ENCODE assay signal across 13 mouse cellular contexts in genomic region chr12:57684967-57685423, GRCm38 (mm10).
DNase-seq lines count a peak whose midpoint lies in the region; ATAC-seq and TF ChIP-seq lines count a peak whose summit lies in the region.
"Had no signal": no experiment of that assay in that cellular context is flagged by ENCODE, and none has a peak within 500 bp of the region (broad histone marks: within the 10 kb centered on the region; RNA-seq: fewer than 3 reads in every experiment).

No protein-coding gene starts in this region.

- H3K4me2 ChIP-seq in hindbrain, embryonic 12.5 days (replicated peaks) = no peak overlapping the region
- H3K4me2 ChIP-seq in hindbrain, embryonic 13.5 days = no peak overlapping the region
- no peak overlapping the region for H3K4me2 ChIP-seq in midbrain, embryonic 12.5 days (replicated peaks)
- H3K4me2 ChIP-seq in midbrain, postnatal 0 days (ENCODE audit: low read depth, low read length, poor library complexity, severe bottlenecking) = no peak overlapping the region
- no peak overlapping the region for H3K4me2 ChIP-seq in embryonic facial prominence, embryonic 14.5 days (ENCODE audit: low read depth, low read length)
- no peak overlapping the region for H3K4me2 ChIP-seq in stomach, embryonic 15.5 days
- H3K4me2 ChIP-seq: heart, embryonic 11.5 days; neural tube, embryonic 12.5 days had no signal

- DNase-seq in midbrain, postnatal 0 days (ENCODE audit: low spot score) = no peak
- DNase-seq in embryonic facial prominence, embryonic 14.5 days (ENCODE audit: low spot score) = peak; percentile 53
- no peak for DNase-seq in left cerebral cortex, adult 18-20 months (ENCODE audit: low spot score in 2 of 2)
- DNase-seq: cerebellum, adult 9-11 months; right cerebral cortex, postnatal 25 days; thymus, postnatal 36 days had no signal

- no peak overlapping the region for H3K4me3 ChIP-seq in hindbrain, embryonic 12.5 days
- no peak overlapping the region for H3K4me3 ChIP-seq in hindbrain, embryonic 13.5 days
- H3K4me3 ChIP-seq in midbrain, embryonic 12.5 days = no peak overlapping the region
- H3K4me3 ChIP-seq in midbrain, postnatal 0 days (ENCODE audit: low read depth, low read length) = no peak overlapping the region
- H3K4me3 ChIP-seq in embryonic facial prominence, embryonic 14.5 days (ENCODE audit: low read depth, low read length) = no peak overlapping the region
- H3K4me3 ChIP-seq in stomach, embryonic 15.5 days (replicated peaks) = no peak overlapping the region
- H3K4me3 ChIP-seq: neural tube, embryonic 12.5 days had no signal

- TF ChIP-seq CTCF in midbrain, postnatal 0 days (IDR thresholded peaks at IDR 0.05) = no peak

- H3K27me3 ChIP-seq in hindbrain, embryonic 12.5 days = no peaks in the 10 kb centered on the region
- no peaks in the 10 kb centered on the region for H3K27me3 ChIP-seq in hindbrain, embryonic 13.5 days
- no peaks in the 10 kb centered on the region for H3K27me3 ChIP-seq in midbrain, embryonic 12.5 days
- H3K27me3 ChIP-seq in midbrain, postnatal 0 days (ENCODE audit: insufficient read depth, low read length) = no peaks in the 10 kb centered on the region
- no peaks in the 10 kb centered on the region for H3K27me3 ChIP-seq in embryonic facial prominence, embryonic 14.5 days (replicated peaks; ENCODE audit: control insufficient read depth, insufficient read depth, low read length)
- H3K27me3 ChIP-seq in stomach, embryonic 15.5 days (replicated peaks) = no peaks in the 10 kb centered on the region
- H3K27me3 ChIP-seq: neural tube, embryonic 12.5 days had no signal

- peak; percentile 66; the same call in 1 of the 2 replicates for ATAC-seq in hindbrain, embryonic 12.5 days (ENCODE audit: low FRiP score)
- ATAC-seq in hindbrain, embryonic 13.5 days (ENCODE audit: low FRiP score) = no peak
- 0 out of 2 replicates have a peak, but pooled peaks have one; percentile 27 for ATAC-seq in midbrain, embryonic 12.5 days (ENCODE audit: low FRiP score, low read depth)
- ATAC-seq in midbrain, postnatal 0 days (ENCODE audit: low FRiP score) = no peak; the same call in 1 of the 2 replicates
- peak; percentile 88 for ATAC-seq in embryonic facial prominence, embryonic 14.5 days (ENCODE audit: low read depth)
- ATAC-seq in stomach, embryonic 15.5 days (ENCODE audit: insufficient read depth, low FRiP score, low read depth) = peak; percentile 66; the same call in 1 of the 2 replicates
- ATAC-seq: lung, postnatal 0 days had no signal

- H3K36me3 ChIP-seq in hindbrain, embryonic 12.5 days = no peaks in the 10 kb centered on the region
- H3K36me3 ChIP-seq in hindbrain, embryonic 13.5 days = no peaks in the 10 kb centered on the region
- H3K36me3 ChIP-seq in midbrain, embryonic 12.5 days = no peaks in the 10 kb centered on the region
- no peaks in the 10 kb centered on the region for H3K36me3 ChIP-seq in midbrain, postnatal 0 days (ENCODE audit: insufficient read depth, low read length)
- no peaks in the 10 kb centered on the region for H3K36me3 ChIP-seq in embryonic facial prominence, embryonic 14.5 days (ENCODE audit: control insufficient read depth, insufficient read depth, low read length)
- H3K36me3 ChIP-seq in stomach, embryonic 15.5 days = no peaks in the 10 kb centered on the region
- H3K36me3 ChIP-seq: neural tube, embryonic 12.5 days had no signal

- H3K4me1 ChIP-seq in hindbrain, embryonic 12.5 days = peaks cover 2% of the 10 kb centered on the region; the same call in 1 of the 2 replicates
- 0 out of 2 replicates have a peak, but pooled peaks cover 4% of the 10 kb centered on the region for H3K4me1 ChIP-seq in hindbrain, embryonic 13.5 days (replicated peaks)
- H3K4me1 ChIP-seq in midbrain, embryonic 12.5 days = peaks cover 4% of the 10 kb centered on the region; the same call in 1 of the 2 replicates
- no peaks in the 10 kb centered on the region for H3K4me1 ChIP-seq in midbrain, postnatal 0 days (ENCODE audit: insufficient read depth, low read length)
- no peaks in the 10 kb centered on the region for H3K4me1 ChIP-seq in embryonic facial prominence, embryonic 14.5 days (ENCODE audit: control insufficient read depth, insufficient read depth, low read length)
- peaks cover 8% of the 10 kb centered on the region; the same call in 1 of the 2 replicates for H3K4me1 ChIP-seq in stomach, embryonic 15.5 days

- WGBS in hindbrain, embryonic 12.5 days = 47% methylated on average over 9 of the region's 9 CpGs
- 43% methylated on average over 9 of the region's 9 CpGs for WGBS in hindbrain, embryonic 13.5 days
- 38% methylated on average over 9 of the region's 9 CpGs for WGBS in midbrain, embryonic 12.5 days
- 52% methylated on average over 9 of the region's 9 CpGs for WGBS in midbrain, postnatal 0 days
- 26% methylated on average over 9 of the region's 9 CpGs for WGBS in embryonic facial prominence, embryonic 14.5 days
- WGBS in stomach, embryonic 15.5 days = 40% methylated on average over 9 of the region's 9 CpGs

- H3K27ac ChIP-seq in hindbrain, embryonic 12.5 days = no peak overlapping the region
- no peak overlapping the region for H3K27ac ChIP-seq in hindbrain, embryonic 13.5 days
- no peak overlapping the region for H3K27ac ChIP-seq in midbrain, embryonic 12.5 days (replicated peaks)
- H3K27ac ChIP-seq in midbrain, postnatal 0 days (ENCODE audit: low read depth, low read length) = no peak overlapping the region
- H3K27ac ChIP-seq in embryonic facial prominence, embryonic 14.5 days (replicated peaks; ENCODE audit: low read depth, low read length) = no peak overlapping the region
- H3K27ac ChIP-seq in stomach, embryonic 15.5 days = no peak overlapping the region
- H3K27ac ChIP-seq: neural tube, embryonic 12.5 days had no signal

- no peaks in the 10 kb centered on the region for H3K9me3 ChIP-seq in hindbrain, embryonic 12.5 days (replicated peaks)
- no peaks in the 10 kb centered on the region for H3K9me3 ChIP-seq in hindbrain, embryonic 13.5 days
- no peaks in the 10 kb centered on the region for H3K9me3 ChIP-seq in midbrain, embryonic 12.5 days
- H3K9me3 ChIP-seq in midbrain, postnatal 0 days (ENCODE audit: low read length) = no peaks in the 10 kb centered on the region
- H3K9me3 ChIP-seq in embryonic facial prominence, embryonic 14.5 days (ENCODE audit: control insufficient read depth, low read length) = no peaks in the 10 kb centered on the region
- H3K9me3 ChIP-seq in stomach, embryonic 15.5 days = no peaks in the 10 kb centered on the region
- H3K9me3 ChIP-seq: neural tube, embryonic 12.5 days had no signal

- H3K9ac ChIP-seq in hindbrain, embryonic 12.5 days = no peak overlapping the region
- H3K9ac ChIP-seq in hindbrain, embryonic 13.5 days = no peak overlapping the region
- no peak overlapping the region for H3K9ac ChIP-seq in midbrain, embryonic 12.5 days (replicated peaks)
- no peak overlapping the region for H3K9ac ChIP-seq in midbrain, postnatal 0 days (replicated peaks; ENCODE audit: low read length, poor library complexity, severe bottlenecking)
- H3K9ac ChIP-seq in embryonic facial prominence, embryonic 14.5 days (ENCODE audit: low read depth, low read length) = no peak overlapping the region
- H3K9ac ChIP-seq in stomach, embryonic 15.5 days = no peak overlapping the region
- H3K9ac ChIP-seq: neural tube, embryonic 12.5 days had no signal

Comparison
In these comparisons a context has a peak if more than half of its experiments do, and no peak if none do; other contexts are left out.
1. ATAC-seq: peak in hindbrain, embryonic 12.5 days (single experiment), midbrain, embryonic 12.5 days (single experiment), embryonic facial prominence, embryonic 14.5 days (single experiment) and stomach, embryonic 15.5 days (single experiment); none in hindbrain, embryonic 13.5 days (single experiment) and midbrain, postnatal 0 days (single experiment).